15 mouse cellular contexts compared by ENCODE assay signal in genomic region chr5:14267400-14267799, GRCm38 (mm10).
"Had no signal": no experiment of that assay in that cellular context is flagged by ENCODE, and none has a peak within 500 bp of the region (broad histone marks: within the 10 kb centered on the region; RNA-seq: fewer than 3 reads in every experiment).

No protein-coding gene starts in this region.

- H3K9ac ChIP-seq: neural tube, embryonic 15.5 days; stomach, embryonic 15.5 days had no signal

- H3K4me3 ChIP-seq: neural tube, embryonic 15.5 days; stomach, embryonic 15.5 days had no signal

- H3K36me3 ChIP-seq: neural tube, embryonic 15.5 days; stomach, embryonic 15.5 days had no signal

- H3K4me2 ChIP-seq: neural tube, embryonic 15.5 days; stomach, embryonic 15.5 days had no signal

- H3K4me1 ChIP-seq: neural tube, embryonic 15.5 days; stomach, embryonic 15.5 days had no signal

- DNase-seq: retina, postnatal 1 day; right cerebral cortex, adult 18-20 months; right cerebral cortex, postnatal 14 days; right cerebral cortex, postnatal 25 days; right cerebral cortex, postnatal 4 days; spleen, adult 18-20 months; thymus, adult 18-20 months; thymus, adult 2 months; thymus, postnatal 14 days; thymus, postnatal 25 days; thymus, postnatal 36 days; thymus, postnatal 4 days had no signal

- H3K27me3 ChIP-seq: neural tube, embryonic 15.5 days; stomach, embryonic 15.5 days had no signal

- H3K9me3 ChIP-seq: neural tube, embryonic 15.5 days; stomach, embryonic 15.5 days had no signal

- H3K27ac ChIP-seq: neural tube, embryonic 15.5 days; stomach, embryonic 15.5 days; stomach, postnatal 0 days had no signal
